Mouse (Mus musculus) liver, embryonic 18 days (tissue): ENCODE data around the gene Ano10. TPM values are rescaled to one million over a fixed set of nuclear protein-coding genes. Genes with fewer than 3 reads are reported as not detected.

ENCODE experiments used
- polyA plus RNA-seq: library from polyadenylated mRNA; depleted of rRNA; stranded (reverse); fragments of >200 nt; gene quantifications from 2 replicates; pipeline ENCODE4 v1.2.3, GENCODE M21; 2012; rRNA removed

Ano10 gene
- 15.9 and 16.3 TPM in 2 replicates for polyA plus RNA-seq

DNA sequence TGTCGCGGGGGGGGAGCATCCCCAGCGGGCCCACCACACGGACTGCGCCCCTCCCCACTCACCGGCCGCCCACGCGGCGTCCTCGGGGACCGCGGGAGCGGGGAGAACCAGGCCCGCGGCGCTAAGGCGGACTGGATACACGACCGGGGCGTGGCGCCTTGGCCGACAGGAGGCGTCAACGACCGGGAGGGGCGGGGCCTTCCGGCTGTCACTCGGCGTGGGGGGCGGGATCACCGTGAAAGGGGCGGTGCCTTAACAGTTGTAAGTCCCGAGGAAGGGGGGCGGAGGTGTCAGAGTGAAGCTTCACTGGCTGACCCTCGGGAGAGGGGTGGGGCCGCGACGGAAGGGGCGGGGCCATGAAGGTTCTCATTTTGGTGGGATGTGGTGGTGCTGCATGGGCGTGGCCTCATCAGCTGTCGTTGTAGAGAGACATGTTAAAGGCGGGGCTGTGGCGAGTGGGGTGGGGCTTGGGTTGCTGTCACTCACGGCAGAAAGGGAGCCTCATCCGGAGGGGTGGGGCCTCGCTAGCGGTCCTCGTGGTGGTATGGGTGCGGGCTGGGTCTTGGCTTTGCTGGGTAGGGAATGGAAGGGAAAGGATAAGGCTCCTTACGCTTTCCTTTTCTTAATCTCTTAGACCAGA lies at the start of gene Ano10:
Gene Ano10, minus strand, starts transcription at position 182 of the 640 bp plus-strand sequence.

Other genes starting within 250 kb of the Ano10 start
- 21.1 and 25.9 TPM in 2 replicates for gene Snrk, start 177.2 kb downstream of the Ano10 start, polyA plus RNA-seq
- 82.9 and 103 TPM in 2 replicates for gene Abhd5, start 57.2 kb upstream of the Ano10 start, polyA plus RNA-seq